Mouse (Mus musculus): ENCODE results near the gene Pycr2.

Pycr2 gene

DNA sequence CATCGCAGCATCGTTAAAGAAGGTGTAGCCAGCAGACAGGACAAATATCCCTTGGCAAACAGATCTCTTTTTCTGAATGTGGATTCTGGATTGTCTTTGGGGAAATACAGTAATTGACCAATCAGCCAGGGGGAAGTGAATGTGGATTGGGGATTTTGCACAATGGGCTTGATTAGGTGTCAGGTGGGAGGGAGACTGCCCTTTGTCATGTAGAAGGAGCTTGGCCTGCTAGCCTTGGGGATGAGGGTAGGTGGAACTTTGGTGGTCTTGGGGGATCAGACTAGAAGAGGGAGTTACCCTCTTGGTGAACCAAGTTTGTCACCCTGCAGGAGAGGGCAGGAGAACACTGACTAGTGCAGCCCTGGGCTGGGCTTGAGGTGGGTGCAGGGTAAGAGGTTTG, 20.6 kb downstream of the Pycr2 start:
- TF ChIP-seq GATA4 (IDR thresholded peaks at IDR 0.05; ENCODE audit: insufficient replicate concordance, low read length): no peak

DNA sequence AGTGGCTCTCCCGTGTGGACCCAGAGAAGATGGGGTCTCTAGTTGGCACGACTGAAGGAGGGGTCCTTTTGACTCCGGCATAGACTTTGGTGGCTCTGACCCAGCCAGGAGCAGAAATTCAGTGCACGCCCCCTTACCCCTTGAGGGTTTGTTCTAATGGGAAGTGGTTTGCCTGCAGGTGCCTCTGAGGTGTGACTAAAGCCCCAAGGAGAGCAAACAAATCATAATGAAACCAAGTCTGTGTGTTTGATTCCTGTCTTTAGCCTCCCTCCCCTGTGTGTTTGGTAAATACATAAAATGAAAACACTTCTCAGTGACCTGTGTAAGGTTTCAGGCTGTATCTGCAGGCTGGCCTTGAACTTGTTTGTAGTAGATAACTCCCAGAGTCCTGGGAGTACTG, 22.2 kb downstream of the Pycr2 start:
- TF ChIP-seq GATA4 (IDR thresholded peaks at IDR 0.05; ENCODE audit: insufficient replicate concordance, low read length): no peak

DNA sequence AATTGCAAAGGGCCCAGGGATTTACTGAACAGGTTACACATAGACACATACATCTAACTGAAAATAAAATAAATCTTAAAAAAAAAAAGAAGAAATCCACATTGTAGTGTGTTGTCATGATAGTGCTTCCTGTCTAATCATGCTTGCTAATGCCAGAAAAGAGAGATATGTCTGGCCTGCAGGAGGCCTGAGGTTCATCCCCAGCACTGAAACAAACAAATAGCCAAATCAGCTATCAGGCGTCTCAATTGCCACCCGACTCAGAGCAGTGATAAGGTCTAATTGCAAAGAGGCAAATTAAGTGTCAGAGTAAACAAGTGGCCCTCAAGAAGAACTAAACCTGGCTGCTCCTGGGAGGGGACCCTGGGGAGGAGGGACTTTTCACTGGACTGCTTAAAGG, 25.5 kb downstream of the Pycr2 start:
- no peak for TF ChIP-seq GATA4 (IDR thresholded peaks at IDR 0.05; ENCODE audit: insufficient replicate concordance, low read length)

DNA sequence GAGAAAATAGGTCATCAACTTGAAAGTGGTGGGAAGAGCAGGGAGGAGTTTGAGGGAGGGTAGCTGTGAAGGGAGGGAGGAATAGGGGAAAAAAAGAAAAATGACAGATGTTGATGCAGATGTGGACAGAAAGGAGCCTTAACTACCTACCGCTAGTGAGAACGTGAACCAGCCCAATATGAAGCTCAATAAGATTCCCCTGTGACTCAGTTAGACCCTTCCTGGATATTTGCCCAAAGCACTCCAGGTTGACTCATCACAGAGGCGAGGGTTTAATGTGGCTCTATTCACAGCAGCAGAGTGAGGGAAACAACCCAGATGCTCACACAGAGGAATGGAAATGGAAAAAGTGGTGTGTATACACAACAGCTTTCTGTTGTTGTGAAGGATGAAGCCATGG, 27.0 kb downstream of the Pycr2 start:
- TF ChIP-seq GATA4 (IDR thresholded peaks at IDR 0.05; ENCODE audit: insufficient replicate concordance, low read length): no peak

DNA sequence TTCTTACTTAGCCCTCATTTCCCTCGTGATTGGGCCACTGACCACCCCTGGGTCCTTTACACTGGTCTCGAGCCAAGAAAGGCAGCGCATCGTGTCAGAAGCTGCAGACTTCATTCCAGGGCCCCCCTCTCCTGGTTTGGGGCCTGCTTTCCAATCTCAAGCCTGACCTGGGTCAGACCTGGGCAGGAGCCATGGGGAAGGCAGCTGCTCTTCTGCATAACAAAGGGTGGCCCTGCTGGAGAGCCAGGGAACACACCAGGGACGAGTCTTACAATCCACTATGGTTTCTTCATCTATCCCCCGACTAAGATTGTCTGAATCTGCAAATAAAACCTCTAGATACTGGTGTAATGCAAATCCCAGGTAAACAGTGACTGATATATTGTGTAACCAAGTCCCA, 29.6 kb downstream of the Pycr2 start:
- TF ChIP-seq GATA4 (IDR thresholded peaks at IDR 0.05; ENCODE audit: insufficient replicate concordance, low read length): no peak

DNA sequence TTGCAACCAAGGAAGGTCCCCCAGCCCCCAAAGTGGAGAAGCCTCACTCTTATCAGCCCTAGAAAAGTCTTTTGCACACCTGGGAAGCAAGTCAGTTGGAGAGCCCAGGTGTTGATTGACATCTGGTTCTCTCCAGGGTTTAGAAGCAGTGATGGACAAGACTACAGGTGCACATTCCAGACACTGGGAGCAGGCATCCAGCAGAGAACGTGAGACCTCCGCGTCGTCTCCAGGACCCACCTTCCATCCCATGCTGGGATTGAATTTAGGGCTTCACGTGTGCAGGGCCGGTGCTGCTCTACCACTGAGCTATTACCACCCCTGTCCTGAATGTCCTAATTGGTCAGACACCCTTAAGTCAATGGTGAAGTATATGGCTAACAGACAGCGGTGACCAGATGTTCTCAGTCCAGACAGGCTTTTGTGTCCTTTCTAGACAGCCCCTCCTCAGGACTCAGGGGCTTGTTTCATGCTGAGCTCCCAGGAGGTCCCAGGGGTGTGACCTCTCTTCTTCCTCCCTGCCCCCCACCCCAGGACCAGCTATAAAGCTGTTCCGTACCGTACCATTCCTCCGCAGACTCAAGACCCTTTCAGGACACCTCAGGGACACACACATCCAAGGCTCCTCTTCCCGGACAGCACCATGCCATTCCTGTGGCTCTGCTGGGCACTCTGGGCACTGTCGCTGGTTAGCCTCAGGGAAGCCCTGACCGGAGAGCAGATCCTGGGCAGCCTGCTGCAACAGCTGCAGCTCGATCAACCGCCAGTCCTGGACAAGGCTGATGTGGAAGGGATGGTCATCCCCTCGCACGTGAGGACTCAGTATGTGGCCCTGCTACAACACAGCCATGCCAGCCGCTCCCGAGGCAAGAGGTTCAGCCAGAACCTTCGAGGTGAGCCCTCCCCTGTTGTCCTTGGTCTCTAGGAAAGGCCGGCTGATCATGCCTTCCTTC, 30.6 kb downstream of the Pycr2 start, which contains the start of gene Lefty1:
Gene Lefty1 (plus strand): TSS at position 556 of the 953 bp plus-strand sequence.
- no peak for TF ChIP-seq GATA4 (IDR thresholded peaks at IDR 0.05; ENCODE audit: insufficient replicate concordance, low read length)

DNA sequence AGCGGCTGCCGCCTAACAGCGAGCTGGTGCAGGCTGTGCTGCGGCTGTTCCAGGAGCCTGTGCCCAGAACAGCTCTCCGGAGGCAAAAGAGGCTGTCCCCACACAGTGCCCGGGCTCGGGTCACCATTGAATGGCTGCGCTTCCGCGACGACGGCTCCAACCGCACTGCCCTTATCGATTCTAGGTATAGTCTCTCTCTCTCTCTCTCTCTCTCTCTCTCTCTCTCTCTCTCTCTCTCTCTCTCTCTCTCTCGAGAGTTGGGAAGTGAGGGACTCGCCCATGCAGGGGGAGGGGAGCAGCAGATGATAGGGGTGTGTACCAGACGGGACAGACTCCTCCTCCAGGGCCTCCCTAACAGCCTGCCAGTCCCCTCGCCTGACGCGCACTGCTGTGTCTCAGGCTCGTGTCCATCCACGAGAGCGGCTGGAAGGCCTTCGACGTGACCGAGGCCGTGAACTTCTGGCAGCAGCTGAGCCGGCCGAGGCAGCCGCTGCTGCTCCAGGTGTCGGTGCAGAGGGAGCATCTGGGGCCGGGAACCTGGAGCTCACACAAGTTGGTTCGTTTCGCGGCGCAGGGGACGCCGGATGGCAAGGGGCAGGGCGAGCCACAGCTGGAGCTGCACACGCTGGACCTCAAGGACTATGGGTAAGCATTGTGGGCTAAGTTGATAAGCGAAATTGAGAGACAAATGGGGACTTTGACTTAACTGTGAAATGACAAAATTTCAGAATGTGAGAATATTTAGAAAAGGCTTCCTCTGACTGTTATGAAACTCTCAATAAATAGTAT, 32.7 kb downstream of the Pycr2 start:
- peak; percentile 71; the same call in 1 of the 2 replicates for TF ChIP-seq GATA4 (IDR thresholded peaks at IDR 0.05; ENCODE audit: insufficient replicate concordance, low read length)

DNA sequence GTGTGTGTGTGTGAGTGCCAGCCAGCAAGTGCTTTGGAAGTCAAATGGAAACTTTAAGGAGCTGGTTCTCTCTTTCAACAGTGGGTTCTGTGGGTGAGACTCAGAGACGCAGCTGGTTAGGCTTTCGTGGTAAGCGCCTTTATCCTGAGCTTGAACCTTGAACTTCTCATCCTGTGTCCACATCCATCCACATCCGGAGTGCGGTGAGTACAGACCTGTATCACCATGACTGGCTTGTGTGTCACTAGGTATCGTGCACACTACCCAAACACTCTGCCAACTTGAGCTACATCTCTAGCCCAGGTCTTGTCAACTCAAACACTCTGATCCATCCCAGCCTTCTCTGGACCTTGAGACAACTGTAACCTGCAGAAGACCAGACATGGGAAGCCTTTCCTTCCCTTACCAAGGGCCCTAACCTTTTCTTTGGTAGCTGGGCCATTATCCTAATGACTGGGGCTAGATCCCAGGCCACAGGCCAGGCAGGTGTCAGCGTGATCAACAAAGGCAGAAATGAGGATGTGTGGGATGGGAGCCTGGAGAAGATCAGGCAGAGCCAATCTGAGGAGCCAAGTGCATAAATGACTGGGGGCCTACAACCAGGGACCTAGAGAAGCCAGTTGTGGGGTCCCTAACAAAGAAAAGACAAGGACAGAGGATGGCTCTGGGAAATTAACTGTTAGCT, 36.8 kb downstream of the Pycr2 start:
- no peak for TF ChIP-seq GATA4 (IDR thresholded peaks at IDR 0.05; ENCODE audit: insufficient replicate concordance, low read length)

DNA sequence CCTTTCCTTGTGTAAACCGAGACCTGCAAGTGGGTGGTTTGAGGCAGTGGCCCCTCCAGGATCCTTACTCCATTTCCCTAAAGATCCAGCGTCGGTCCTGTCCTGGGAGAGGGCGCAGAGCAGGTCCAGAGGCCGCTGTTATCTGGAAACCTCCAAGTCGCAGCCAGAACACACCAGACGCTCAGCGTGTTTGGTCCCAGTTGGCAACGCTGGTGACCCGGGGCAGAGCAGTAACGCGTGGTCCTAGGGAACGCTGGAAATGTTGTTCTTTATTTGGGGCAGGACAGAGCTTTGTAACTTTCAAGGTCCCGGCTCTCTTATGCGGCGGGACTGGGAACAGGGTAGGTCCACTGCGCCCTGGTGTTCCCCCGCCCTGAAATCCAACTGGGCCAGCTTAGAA, 37.6 kb downstream of the Pycr2 start:
- TF ChIP-seq GATA4 (IDR thresholded peaks at IDR 0.05; ENCODE audit: insufficient replicate concordance, low read length): peak; percentile 44; the same call in 1 of the 2 replicates

DNA sequence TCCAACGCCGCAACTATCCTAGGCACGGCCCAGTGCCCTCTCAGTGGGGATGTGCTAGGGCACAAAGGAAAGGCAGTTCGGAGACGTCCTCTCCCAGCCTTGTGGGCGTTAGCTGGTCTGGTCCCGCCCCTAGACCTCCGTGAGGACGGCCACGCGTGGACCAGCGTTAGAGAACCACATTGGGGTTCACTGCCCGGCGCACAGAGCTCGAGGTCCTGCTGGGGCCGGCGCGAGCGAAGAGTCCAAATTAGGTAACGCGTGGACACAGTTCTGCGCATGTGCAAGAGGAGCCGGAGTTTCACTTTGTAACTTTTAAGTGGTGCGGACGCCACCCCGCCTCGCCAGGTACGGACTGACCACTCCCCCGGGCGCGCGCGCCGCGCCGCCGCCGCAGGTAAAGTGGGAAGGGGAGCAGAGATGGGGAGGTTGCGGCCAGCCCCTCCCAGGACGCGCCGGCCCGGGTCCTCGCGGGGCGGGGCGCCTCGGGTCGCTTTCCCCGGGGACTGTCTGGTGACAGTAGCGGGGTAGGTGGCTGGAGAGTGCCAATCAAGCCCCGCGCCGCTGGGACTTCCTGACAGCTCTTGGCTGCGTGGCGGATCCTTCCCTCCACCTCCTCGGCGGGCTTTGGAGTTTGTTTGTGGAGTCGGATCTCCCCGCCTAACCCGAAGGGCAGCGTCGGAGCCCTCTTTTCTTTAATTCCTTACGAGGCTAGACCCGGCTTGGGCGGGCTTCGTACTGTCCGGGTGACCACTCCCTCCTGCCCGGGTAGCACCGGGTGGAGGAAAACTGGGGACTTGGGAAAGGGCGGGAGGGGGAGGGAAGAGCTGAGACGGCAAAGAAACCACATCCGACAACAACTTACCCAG, 38.3 kb downstream of the Pycr2 start, which contains the start of gene Tmem63a:
Gene Tmem63a (plus strand): TSS at position 179 of the 866 bp plus-strand sequence.
- no peak for TF ChIP-seq GATA4 (IDR thresholded peaks at IDR 0.05; ENCODE audit: insufficient replicate concordance, low read length)

DNA sequence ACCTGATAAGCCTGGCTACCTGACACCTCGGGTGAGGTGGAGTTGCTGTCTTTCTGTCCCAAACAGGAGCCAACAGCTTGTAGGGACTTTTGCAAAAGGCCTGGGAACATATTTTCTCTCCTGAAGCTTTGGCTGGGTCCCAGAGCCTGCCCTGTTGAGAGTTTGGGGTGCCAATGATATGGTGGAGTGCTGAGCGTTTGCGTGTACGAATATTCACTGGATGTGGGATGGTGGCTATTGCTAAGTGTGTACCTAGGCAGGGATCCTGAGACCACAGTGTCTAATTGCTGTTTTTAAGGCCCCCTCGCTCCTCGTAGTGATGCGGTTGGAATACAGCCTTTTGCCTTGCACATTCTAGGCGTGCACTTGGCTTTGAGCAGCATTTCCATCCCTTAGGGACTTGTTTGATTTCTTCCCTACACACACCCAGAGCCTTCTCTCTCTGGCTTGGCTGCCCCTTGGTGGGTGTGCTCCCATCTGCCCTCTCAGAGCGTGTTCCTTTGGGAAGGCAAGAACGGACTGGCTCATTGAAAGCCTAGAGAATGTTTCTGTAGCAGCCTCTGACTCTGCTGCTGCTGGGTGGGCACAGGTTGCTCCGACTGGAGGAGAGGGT, 39.0 kb downstream of the Pycr2 start:
- TF ChIP-seq GATA4 (IDR thresholded peaks at IDR 0.05; ENCODE audit: insufficient replicate concordance, low read length): no peak

DNA sequence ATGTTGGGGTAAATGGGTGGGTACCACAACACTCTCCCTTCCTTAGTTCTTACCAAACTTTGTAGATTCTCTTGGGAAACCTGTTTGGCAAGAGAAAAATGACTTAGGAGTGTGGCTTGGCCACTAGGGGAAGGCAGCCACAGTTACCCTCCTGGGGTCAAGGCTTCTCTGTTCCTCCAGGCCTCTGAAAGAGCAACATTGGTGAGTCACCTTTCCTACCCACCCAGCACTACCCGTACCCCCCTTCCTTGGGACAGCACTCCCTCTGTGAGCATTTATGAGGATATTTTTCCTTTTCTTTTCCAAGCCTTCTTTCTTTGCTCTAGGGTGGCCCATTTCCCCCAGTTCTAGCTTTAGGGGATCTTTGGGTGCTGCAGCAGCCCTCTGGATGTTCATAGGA, 39.8 kb downstream of the Pycr2 start:
- no peak for TF ChIP-seq GATA4 (IDR thresholded peaks at IDR 0.05; ENCODE audit: insufficient replicate concordance, low read length)

DNA sequence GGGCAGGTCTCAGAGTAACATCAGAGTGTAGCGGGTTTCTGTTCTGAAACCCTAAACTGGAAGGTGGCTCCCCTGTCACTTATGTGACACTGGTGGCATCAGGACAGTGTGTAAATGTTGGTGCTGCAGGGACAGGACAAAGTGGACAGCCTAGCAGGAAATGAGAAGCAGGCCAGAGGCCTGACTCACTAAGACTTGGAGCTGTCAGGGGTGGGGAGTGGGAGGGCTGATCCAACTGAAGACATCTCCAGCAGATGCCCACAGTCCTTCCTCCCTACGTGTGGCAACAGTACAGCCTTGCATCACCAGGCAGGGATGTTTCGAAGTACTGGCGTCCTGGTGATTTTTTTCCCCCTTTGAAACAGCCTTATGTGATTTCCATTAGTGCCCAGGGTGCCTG, 40.5 kb downstream of the Pycr2 start:
- no peak for TF ChIP-seq GATA4 (IDR thresholded peaks at IDR 0.05; ENCODE audit: insufficient replicate concordance, low read length)
